Mouse (Mus musculus): Measurements from ENCODE around the gene Tent5a. TPM values are rescaled to one million over a fixed set of nuclear protein-coding genes. Genes with fewer than 3 reads are reported as not detected.

The Tent5a gene
- polyA plus RNA-seq, 1 experiment: 2.1 TPM

GRCm38 (mm10) chr9:85320167-85320951 lies 6.8 kb downstream of the Tent5a start:
- H3K4me3 ChIP-seq (replicated peaks): no peak overlapping the region
- no peaks in the 10 kb centered on the region for H3K27me3 ChIP-seq (replicated peaks)
- peaks cover 33% of the 10 kb centered on the region for H3K36me3 ChIP-seq (replicated peaks; ENCODE audit: low read length)
- peaks cover 21% of the 10 kb centered on the region for H3K4me1 ChIP-seq
- no peak for TF ChIP-seq FLI1 (IDR thresholded peaks at IDR 0.05; ENCODE audit: low read length)
- no peak for TF ChIP-seq GATA1 (IDR thresholded peaks at IDR 0.05; ENCODE audit: borderline replicate concordance, low read length)
- no peaks in the 10 kb centered on the region for H3K9me3 ChIP-seq

- Histone ChIP-seq H3K36me3 (replicated peaks; ENCODE audit: low read length) (peaks cover 7% of the 10 kb centered on the region), H3K4me3 (replicated peaks) (no peak overlapping the region)
- TF ChIP-seq GATA1 (IDR thresholded peaks at IDR 0.05; ENCODE audit: borderline replicate concordance, low read length) (no peak), FLI1 (IDR thresholded peaks at IDR 0.05; ENCODE audit: low read length) (no peak)
These were observed 11.0 kb downstream of the Tent5a start for GRCm38 (mm10) chr9:85316122-85316521.

DNA sequence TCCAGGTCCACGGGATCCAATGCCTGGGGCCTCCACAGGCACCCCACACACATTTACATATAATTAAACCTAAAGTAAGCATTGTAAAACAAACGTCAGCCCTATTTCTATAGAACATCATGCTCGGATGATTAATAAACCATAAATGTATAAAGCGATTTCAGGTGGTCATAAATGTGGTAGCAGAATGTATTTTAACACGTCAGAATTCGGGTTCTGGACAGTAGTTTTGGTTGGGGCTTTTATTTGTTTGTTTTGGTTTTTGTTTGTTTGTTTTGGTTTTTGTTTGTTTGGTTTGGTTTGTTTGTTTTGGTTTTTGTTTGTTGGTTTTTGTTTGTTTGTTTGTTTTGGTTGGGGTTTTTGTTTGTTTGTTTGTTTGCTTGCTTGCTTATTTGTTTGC lies 14.7 kb downstream of the Tent5a start, which contains the start of gene Gm11114:
TSS of gene Gm11114 (plus strand) at position 301 of the 400 bp plus-strand sequence.
- no peaks in the 10 kb centered on the region for H3K36me3 ChIP-seq (replicated peaks; ENCODE audit: low read length)
- no peaks in the 10 kb centered on the region for H3K9me3 ChIP-seq
- H3K27me3 ChIP-seq (replicated peaks): no peaks in the 10 kb centered on the region
- TF ChIP-seq FLI1 (IDR thresholded peaks at IDR 0.05; ENCODE audit: low read length) (no peak), GATA1 (IDR thresholded peaks at IDR 0.05; ENCODE audit: borderline replicate concordance, low read length) (no peak)
- H3K4me3 ChIP-seq (replicated peaks): no peak within 1 kb of the TSS
- H3K4me1 ChIP-seq: no peaks in the 10 kb centered on the region

More at GRCm38 (mm10) chr9:85316122-85316521, 11.0 kb downstream of the Tent5a start:
- Histone ChIP-seq H3K4me1 (0 out of 2 replicates have a peak, but pooled peaks cover under 1% of the 10 kb centered on the region), H3K27me3 (replicated peaks) (no peaks in the 10 kb centered on the region), H3K9me3 (no peaks in the 10 kb centered on the region)

- Histone ChIP-seq H3K27me3 (replicated peaks) (no peaks in the 10 kb centered on the region), H3K4me1 (no peaks in the 10 kb centered on the region), H3K4me3 (replicated peaks) (no peak overlapping the region), H3K36me3 (replicated peaks; ENCODE audit: low read length) (no peaks in the 10 kb centered on the region), H3K9me3 (no peaks in the 10 kb centered on the region)
- TF ChIP-seq FLI1 (IDR thresholded peaks at IDR 0.05; ENCODE audit: low read length) (no peak), GATA1 (IDR thresholded peaks at IDR 0.05; ENCODE audit: borderline replicate concordance, low read length) (no peak)
These were observed 23.8 kb downstream of the Tent5a start for GRCm38 (mm10) chr9:85303378-85303777.

DNA sequence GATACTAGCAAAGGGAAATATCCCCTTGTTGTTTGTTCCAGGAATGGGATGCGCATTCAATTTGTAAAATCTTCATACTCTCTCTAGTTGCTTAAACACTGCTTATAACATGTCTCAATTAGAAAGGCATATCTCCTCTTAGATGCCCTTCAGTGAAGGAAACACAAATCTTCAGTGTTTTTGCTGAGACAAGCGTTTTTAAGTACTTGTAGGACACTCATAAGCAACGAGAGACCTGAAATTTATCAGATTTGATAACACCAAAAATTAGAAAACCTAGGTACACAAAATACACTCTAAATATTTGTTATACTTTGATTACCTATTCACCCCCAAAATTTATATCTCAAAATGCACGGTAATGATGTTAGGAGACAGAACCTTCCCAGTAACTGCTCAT lies 24.3 kb downstream of the Tent5a start:
- no peak for TF ChIP-seq FLI1 (IDR thresholded peaks at IDR 0.05; ENCODE audit: low read length)
- no peak for TF ChIP-seq GATA1 (IDR thresholded peaks at IDR 0.05; ENCODE audit: borderline replicate concordance, low read length)
- no peaks in the 10 kb centered on the region for H3K4me1 ChIP-seq
- no peak overlapping the region for H3K4me3 ChIP-seq (replicated peaks)
- no peaks in the 10 kb centered on the region for H3K27me3 ChIP-seq (replicated peaks)
- H3K9me3 ChIP-seq: no peaks in the 10 kb centered on the region
- no peaks in the 10 kb centered on the region for H3K36me3 ChIP-seq (replicated peaks; ENCODE audit: low read length)

GRCm38 (mm10) chr9:85274114-85274513 lies 53.0 kb downstream of the Tent5a start:
- Histone ChIP-seq H3K4me1 (no peaks in the 10 kb centered on the region), H3K36me3 (replicated peaks; ENCODE audit: low read length) (no peaks in the 10 kb centered on the region), H3K27me3 (replicated peaks) (no peaks in the 10 kb centered on the region), H3K9me3 (0 out of 2 replicates have a peak, but pooled peaks cover 3% of the 10 kb centered on the region), H3K4me3 (replicated peaks) (no peak overlapping the region)
- TF ChIP-seq FLI1 (IDR thresholded peaks at IDR 0.05; ENCODE audit: low read length) (no peak), GATA1 (IDR thresholded peaks at IDR 0.05; ENCODE audit: borderline replicate concordance, low read length) (no peak)

Other genes with a start within 250 kb of the Tent5a start
- not detected in 2 replicates for gene Gm11114, start 14.6 kb downstream of the Tent5a start, polyA plus RNA-seq (2012; ENCODE audit: insufficient read depth, low replicate concordance)

Data from megakaryocyte, embryonic 14.5 days (primary cell).